Mouse (Mus musculus) c-Kit-positive CD71-negative TER-119-negative erythroid progenitor cells, embryonic 14.5 days (primary cell): ENCODE results near the gene Pcdh15.

Experiments used
- DNase-seq: peaks from one replicate; pipeline ENCODE4 v3.0.0-alpha.2; 2013; ENCODE audit warnings: low read depth

Gene Pcdh15

GRCm38 (mm10) chr10:73379001-73379400 lies 279.9 kb downstream of the Pcdh15 start:
- DNase-seq: no peak

GRCm38 (mm10) chr10:73384003-73384402 lies 284.9 kb downstream of the Pcdh15 start:
- DNase-seq: no peak

GRCm38 (mm10) chr10:73400426-73400825 lies 301.3 kb downstream of the Pcdh15 start:
- DNase-seq: no peak

GRCm38 (mm10) chr10:73425408-73425807 lies 326.3 kb downstream of the Pcdh15 start:
- no peak for DNase-seq

- DNase-seq: no peak
Observed at GRCm38 (mm10) chr10:73431345-73431744, 332.2 kb downstream of the Pcdh15 start.

GRCm38 (mm10) chr10:73484082-73484481 lies 384.9 kb downstream of the Pcdh15 start:
- DNase-seq: no peak

- no peak for DNase-seq
Observed at GRCm38 (mm10) chr10:73491654-73492053, 392.5 kb downstream of the Pcdh15 start.

- no peak for DNase-seq
Observed at GRCm38 (mm10) chr10:73514846-73515245, 415.7 kb downstream of the Pcdh15 start.

GRCm38 (mm10) chr10:73515742-73516141 lies 416.6 kb downstream of the Pcdh15 start:
- no peak for DNase-seq

GRCm38 (mm10) chr10:73519438-73519837 lies 420.3 kb downstream of the Pcdh15 start:
- DNase-seq: no peak

- no peak for DNase-seq
Observed at GRCm38 (mm10) chr10:73552831-73553230, 453.7 kb downstream of the Pcdh15 start.

- no peak for DNase-seq
Observed at GRCm38 (mm10) chr10:73564216-73564615, 465.1 kb downstream of the Pcdh15 start.

- DNase-seq: no peak
Observed at GRCm38 (mm10) chr10:73574711-73575297, 475.7 kb downstream of the Pcdh15 start.

- DNase-seq: no peak
Observed at GRCm38 (mm10) chr10:73667501-73667900, 568.4 kb downstream of the Pcdh15 start.

- no peak for DNase-seq
Observed at GRCm38 (mm10) chr10:73700519-73701286, 601.6 kb downstream of the Pcdh15 start.

GRCm38 (mm10) chr10:73725566-73726240 lies 626.6 kb downstream of the Pcdh15 start:
- no peak for DNase-seq

- DNase-seq: no peak
Observed at GRCm38 (mm10) chr10:73733246-73733645, 634.1 kb downstream of the Pcdh15 start.

- DNase-seq: no peak
Observed at GRCm38 (mm10) chr10:73749021-73749420, 649.9 kb downstream of the Pcdh15 start.

GRCm38 (mm10) chr10:73753876-73754275 lies 654.7 kb downstream of the Pcdh15 start:
- DNase-seq: no peak

- no peak for DNase-seq
Observed at GRCm38 (mm10) chr10:73782945-73783344, 683.8 kb downstream of the Pcdh15 start.

GRCm38 (mm10) chr10:73788163-73788562 lies 689.0 kb downstream of the Pcdh15 start:
- no peak for DNase-seq

- DNase-seq: no peak
Observed at GRCm38 (mm10) chr10:73805069-73805468, 705.9 kb downstream of the Pcdh15 start.

GRCm38 (mm10) chr10:73812311-73812710 lies 713.2 kb downstream of the Pcdh15 start:
- DNase-seq: no peak
